Mouse (Mus musculus) kidney, adult 8-10 months (tissue): ENCODE measurements around the gene Zfyve28.

Experiments
- DNase-seq, 2 experiments: peaks; one replicate each; pipeline ENCODE4 v3.0.0; 2022

Zfyve28 gene

GRCm38 (mm10) chr5:34174550-34175402 is 113.5 kb downstream of the Zfyve28 start:
- no peak for DNase-seq

DNA sequence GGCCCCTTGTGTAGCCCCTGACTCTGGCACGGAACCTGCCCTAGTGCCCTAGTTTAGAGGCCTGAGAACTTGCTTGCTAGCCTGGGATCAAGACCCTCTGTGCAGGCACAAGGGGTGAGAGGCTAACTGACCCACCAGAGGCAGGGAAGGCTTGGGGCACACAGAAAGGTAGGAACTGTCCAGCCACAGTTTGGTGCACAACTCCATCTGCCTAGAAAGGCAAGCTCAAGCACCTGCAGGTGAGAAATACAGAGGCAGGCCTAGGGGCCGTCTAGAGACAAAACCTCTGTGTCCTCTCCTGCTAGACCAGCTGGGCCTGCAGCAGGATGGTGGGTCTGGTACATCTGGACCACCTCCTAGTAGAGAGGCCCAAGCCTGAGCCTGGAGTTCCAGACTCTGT is 114.2 kb downstream of the Zfyve28 start:
- DNase-seq = no peak

DNA sequence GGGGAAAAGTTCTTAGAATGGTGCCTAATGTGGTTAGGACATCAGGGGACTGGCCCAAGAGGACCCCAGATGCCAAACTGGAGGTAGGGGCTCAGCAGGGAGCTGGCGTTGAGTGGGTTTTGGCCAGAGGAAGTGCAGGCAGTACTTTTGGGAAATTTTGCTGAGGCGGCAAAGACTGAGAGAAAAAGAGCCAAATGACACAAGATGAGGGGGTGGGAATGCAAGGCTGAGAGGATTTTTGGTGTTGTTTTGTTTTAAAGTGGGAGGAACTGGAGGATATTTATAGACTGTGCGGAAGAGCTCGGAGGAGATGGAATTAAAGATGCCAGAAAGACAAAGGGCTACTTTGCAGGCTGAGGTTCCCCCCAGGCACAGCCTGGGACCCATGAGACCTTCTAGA is 117.5 kb downstream of the Zfyve28 start:
- DNase-seq = no peak

DNA sequence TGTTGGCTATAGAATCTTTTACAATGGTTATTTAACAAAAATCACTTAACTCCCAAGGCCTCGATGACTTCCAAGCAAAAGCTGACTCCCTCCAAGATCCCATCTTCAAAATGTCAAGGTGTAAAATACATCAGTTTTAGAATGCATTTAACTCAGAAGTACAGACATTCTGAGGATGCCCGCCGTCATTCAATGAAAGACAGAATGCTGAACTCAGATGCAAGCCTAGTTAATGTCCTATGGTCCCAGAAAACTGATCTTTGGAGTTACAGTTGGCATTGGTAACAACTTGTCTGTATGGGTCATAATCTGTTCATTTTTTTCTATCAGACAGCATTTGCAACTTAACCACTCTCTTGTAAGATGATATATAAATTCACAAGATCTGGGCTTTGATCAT is 118.3 kb downstream of the Zfyve28 start:
- DNase-seq = no peak

- DNase-seq = peak; percentile 98 to 99
These were observed 119.0 kb downstream of the Zfyve28 start, which contains the start of the genes Poln and Haus3 for GRCm38 (mm10) chr5:34168950-34169891. TSS of gene Poln (minus strand) at chr5:34169448. TSS of gene Haus3 (minus strand) at chr5:34169527.

DNA sequence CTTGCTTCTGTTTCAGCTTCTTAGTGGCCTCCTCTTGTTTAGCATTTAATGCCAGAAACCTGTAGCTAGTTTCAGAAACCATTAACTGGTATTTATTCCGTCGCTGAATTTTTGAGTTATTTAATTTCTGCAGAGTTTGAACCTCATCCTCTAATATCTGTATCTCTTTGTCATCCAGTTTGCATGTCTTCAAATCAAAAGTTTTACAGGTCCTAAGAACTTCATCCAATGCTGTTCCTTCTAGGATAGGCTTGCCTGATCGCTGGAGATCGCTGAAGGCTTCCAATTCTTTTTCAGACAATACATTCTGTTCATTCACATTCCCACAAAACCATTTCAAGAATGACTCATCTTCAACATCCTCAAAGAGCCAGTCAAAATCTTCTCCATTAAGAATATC is 120.4 kb downstream of the Zfyve28 start:
- no peak for DNase-seq

DNA sequence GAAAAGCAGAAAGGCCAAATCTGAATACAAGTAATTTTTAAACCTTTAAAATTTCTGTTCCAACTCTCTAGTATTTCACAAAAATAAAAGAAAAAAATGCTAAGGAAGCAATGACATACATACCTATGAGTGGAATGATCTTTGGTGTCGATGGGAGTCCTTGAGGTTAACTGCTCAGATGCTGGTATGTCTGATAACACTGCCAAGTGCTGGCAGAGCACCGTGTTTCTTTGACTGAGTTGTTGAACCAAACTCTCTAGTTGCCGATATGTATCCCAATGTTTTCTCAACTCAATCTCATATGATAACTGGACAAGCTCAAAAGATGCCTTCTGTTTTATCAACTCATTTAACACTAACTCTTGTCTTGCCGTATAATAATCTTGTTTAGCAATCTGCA is 122.5 kb downstream of the Zfyve28 start:
- DNase-seq = no peak

DNA sequence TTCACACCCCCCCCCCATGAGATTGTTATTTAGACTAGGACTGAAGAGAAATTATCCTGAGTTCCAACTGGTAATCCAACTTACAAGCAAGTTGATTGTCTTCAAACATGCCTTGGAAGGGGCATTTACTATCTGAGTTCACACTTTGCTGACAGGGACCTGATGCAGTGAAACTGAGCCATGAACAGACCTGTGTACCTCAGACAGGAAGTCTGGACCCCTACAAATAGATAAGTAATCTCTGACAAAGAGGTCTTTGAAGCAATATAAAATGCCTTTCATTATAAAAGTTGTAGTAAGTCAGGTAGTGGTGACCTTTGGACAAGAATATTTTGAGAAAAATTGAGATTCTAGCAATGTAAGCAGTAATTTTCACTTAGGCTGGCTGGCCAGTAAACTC is 139.8 kb downstream of the Zfyve28 start:
- no peak for DNase-seq

DNA sequence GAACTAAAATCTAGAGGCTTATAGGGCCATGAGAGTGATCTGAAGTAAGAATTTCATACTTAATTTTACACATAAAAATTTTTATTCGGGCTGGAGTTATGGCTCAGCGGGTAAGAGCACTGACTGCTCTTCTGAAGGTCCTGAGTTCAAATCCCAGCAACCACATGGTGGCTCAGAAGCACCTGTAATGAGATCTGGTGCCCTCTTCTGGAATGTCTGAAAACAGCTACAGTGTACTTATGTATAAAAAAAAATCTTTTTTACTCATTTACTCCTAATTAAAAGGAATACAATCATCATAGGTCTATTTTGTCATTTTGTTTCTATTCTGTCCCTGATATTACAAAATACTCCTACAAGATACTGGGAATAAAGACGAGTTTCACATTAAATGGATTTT is 140.7 kb downstream of the Zfyve28 start:
- no peak for DNase-seq
